Mouse (Mus musculus) stomach, embryonic 15.5 days (tissue): ENCODE data around the gene Cnn2. TPM values are rescaled to one million over a fixed set of nuclear protein-coding genes. Genes with fewer than 3 reads are reported as not detected.
A peak's percentile ranks its signal among the peaks of the same experiment; 100 is the strongest.

Experiments used
- ATAC-seq: fragments of 200-750 bp; cut with Nextera tagmentation; 2 replicates; pipeline ENCODE4 v1.8.0; 2017; ENCODE audit warnings: low read depth, moderate number of reproducible peaks, moderate TSS enrichment; ENCODE audit not compliant: insufficient read depth, low FRiP score
- H3K27ac ChIP-seq: fragments of 300-500 bp; sonication (generic); 2 replicates; pipeline ENCODE4 v1.5.1; 2015; ENCODE audit warnings: mild to moderate bottlenecking, inconsistent platforms
- H3K27me3 ChIP-seq: fragments of 300-500 bp; sonication (generic); replicated peaks from 2 replicates; pipeline ENCODE4 v1.6.1; 2015; ENCODE audit warnings: inconsistent platforms
- H3K36me3 ChIP-seq: fragments of 300-500 bp; sonication (generic); 2 replicates; pipeline ENCODE4 v1.6.1; 2015; ENCODE audit warnings: inconsistent platforms
- H3K4me1 ChIP-seq: fragments of 300-500 bp; sonication (generic); 2 replicates; pipeline ENCODE4 v1.6.1; 2015; ENCODE audit warnings: inconsistent platforms
- H3K4me2 ChIP-seq: fragments of 300-500 bp; sonication (generic); 2 replicates; pipeline ENCODE4 v1.6.1; 2015; ENCODE audit warnings: mild to moderate bottlenecking, inconsistent platforms
- H3K4me3 ChIP-seq: fragments of 300-500 bp; sonication (generic); replicated peaks from 2 replicates; pipeline ENCODE4 v1.5.1; 2015; ENCODE audit warnings: inconsistent platforms
- H3K9ac ChIP-seq: fragments of 300-500 bp; sonication (generic); 2 replicates; pipeline ENCODE4 v1.6.1; 2015; ENCODE audit warnings: inconsistent platforms
- H3K9me3 ChIP-seq: fragments of 300-500 bp; sonication (generic); 2 replicates; pipeline ENCODE4 v1.6.1; 2016; ENCODE audit warnings: inconsistent platforms
- WGBS: fragments of 180-500 bp; shearing (Covaris S2); methylation state at CpG from one replicate; pipeline ENCODE4 v1.1.7; 2015; 5-methylcytosine and 5-hydroxymethylcytosine counted together
- polyA plus RNA-seq: library from polyadenylated mRNA; unstranded; fragments of >200 nt; fragmentation: Nextera tagmentation; extraction: Ambion mirVana; gene quantifications from 2 replicates; pipeline ENCODE4 v1.2.1, GENCODE M21; 2015

The Cnn2 gene
- polyA plus RNA-seq, 1 experiment from 2014 or later = 274 TPM

DNA sequence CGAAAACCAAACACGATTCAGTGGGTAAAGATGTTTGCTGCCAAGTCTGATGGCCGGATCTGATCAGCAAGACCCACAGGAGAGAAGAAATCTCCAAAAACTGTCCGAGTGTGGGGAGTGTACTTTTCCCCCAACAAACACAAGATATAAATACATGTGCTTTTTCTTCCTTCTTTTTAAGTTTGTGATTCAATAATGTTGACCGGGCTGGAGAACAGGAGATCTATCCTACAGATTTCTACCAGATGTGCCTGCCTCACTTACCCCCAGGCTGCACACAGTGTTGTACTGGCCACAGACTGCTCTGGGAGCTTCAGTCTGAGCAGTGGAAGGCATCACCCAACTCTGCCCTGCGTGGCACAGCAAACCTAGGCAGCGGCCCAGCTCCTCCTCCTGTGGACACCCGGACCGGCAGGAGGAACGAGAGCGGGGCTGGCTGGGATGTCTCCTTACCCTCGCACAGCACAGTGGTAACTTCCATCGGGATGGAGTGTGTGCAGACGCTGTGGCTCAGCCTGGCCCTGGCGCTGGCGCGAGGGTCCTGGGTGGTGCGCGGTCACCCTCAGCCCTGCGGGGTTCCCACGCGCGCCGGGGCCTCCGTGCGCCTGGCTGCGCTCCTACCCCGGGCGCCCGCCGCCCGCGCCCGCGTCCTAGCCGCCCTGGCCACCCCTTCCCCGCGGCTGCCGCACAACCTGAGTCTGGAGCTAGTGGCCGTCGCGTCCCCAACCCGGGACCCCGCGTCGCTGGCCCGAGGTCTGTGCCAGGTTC lies 17.8 kb upstream of the Cnn2 start, which contains the start of gene Grin3b:
Grin3b (plus strand) TSS at position 301 of the 768 bp plus-strand sequence.
- Histone ChIP-seq H3K4me3 (peak within 1 kb of the TSS; percentile 42), H3K4me2 (peak within 1 kb of the TSS; percentile 76), H3K9ac (peak within 1 kb of the TSS; percentile 37; the same call in 1 of the 2 replicates), H3K27me3 (peaks cover 21% of the 10 kb centered on the region; the same call in 1 of the 2 replicates), H3K9me3 (no peaks in the 10 kb centered on the region), H3K4me1 (peaks cover 16% of the 10 kb centered on the region), H3K36me3 (peaks cover 33% of the 10 kb centered on the region), H3K27ac (no peak within 1 kb of the TSS)
- no peak for ATAC-seq
- WGBS = 6% methylated on average over 47 of the region's 47 CpGs

DNA sequence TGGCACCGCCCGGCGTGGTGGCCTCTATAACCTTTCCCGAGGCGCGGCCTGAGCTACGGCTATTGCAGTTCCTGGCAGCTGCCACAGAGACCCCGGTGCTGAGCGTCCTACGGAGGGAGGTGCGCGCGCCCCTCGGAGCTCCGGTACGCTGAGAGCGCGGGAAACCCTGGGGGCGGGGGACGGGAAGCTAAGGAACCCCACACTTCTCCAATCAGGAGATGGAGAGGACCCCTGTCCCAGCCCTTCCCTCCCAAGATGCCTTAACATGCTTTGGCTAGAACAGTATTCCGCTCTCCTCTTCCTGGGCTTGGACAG lies 17.2 kb upstream of the Cnn2 start:
- no peak for ATAC-seq
- WGBS = 2% methylated on average over 21 of the region's 21 CpGs
- peaks cover 34% of the 10 kb centered on the region for H3K36me3 ChIP-seq
- H3K9me3 ChIP-seq = no peaks in the 10 kb centered on the region
- no peak overlapping the region for H3K27ac ChIP-seq
- H3K4me2 ChIP-seq = peak overlapping the region; percentile 76
- H3K9ac ChIP-seq = peak overlapping the region; percentile 37; the same call in 1 of the 2 replicates
- peaks cover 21% of the 10 kb centered on the region; the same call in 1 of the 2 replicates for H3K27me3 ChIP-seq
- peak overlapping the region; percentile 42 for H3K4me3 ChIP-seq
- peaks cover 16% of the 10 kb centered on the region for H3K4me1 ChIP-seq

DNA sequence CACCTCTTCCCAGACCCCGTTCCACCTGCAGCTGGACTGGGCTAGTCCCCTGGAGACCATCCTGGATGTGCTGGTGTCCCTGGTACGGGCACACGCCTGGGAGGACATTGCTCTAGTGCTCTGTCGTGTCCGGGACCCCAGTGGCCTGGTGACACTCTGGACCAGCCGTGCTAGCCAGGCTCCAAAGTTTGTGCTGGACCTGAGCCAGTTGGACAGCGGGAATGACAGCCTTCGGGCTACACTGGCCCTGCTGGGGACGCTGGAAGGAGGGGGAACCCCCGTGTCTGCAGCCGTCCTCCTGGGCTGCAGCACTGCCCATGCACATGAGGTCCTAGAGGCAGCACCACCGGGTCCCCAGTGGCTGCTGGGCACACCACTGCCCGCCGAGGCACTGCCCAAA lies 15.6 kb upstream of the Cnn2 start:
- 54% methylated on average over 14 of the region's 14 CpGs for WGBS
- no peak for ATAC-seq
- H3K36me3 ChIP-seq = peaks cover 34% of the 10 kb centered on the region

DNA sequence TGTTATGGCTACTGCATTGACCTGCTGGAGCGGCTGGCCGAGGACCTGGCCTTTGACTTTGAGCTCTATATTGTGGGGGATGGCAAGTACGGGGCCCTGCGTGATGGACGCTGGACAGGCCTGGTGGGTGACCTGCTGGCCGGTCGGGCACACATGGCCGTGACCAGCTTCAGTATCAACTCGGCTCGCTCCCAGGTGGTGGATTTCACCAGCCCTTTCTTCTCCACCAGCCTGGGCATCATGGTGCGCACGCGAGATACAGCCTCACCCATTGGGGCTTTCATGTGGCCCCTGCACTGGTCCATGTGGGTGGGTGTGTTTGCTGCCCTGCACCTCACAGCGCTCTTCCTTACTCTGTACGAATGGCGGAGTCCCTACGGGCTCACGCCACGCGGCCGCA lies 14.3 kb upstream of the Cnn2 start:
- 89% methylated on average over 21 of the region's 21 CpGs for WGBS
- no peak for ATAC-seq

More for the DNA sequence above, 15.6 kb upstream of the Cnn2 start:
- peaks cover 21% of the 10 kb centered on the region; the same call in 1 of the 2 replicates for H3K27me3 ChIP-seq
- no peak overlapping the region for H3K27ac ChIP-seq
- no peak overlapping the region for H3K9ac ChIP-seq
- H3K4me3 ChIP-seq = no peak overlapping the region
- H3K4me2 ChIP-seq = no peak overlapping the region
- H3K9me3 ChIP-seq = no peaks in the 10 kb centered on the region; the same call in 1 of the 2 replicates
- H3K4me1 ChIP-seq = peaks cover 16% of the 10 kb centered on the region

DNA sequence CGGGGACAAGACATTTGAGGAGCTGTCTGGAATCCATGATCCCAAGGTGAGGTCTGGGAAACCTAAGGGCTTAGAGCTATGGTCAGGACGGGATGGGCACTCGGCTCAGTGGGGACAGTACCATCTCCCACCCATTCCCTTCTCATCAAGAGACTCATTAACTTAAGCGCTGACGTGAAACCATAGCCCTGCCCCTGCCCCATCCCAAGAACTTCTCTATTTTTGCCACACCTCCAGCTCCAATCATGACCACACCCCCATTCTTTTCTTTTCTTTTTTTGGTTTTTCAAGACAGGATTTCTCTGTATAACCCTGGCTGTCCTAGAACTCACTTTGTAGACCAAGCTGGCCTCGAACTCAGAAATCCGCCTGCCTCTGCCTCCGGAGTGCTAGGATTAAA lies 13.7 kb upstream of the Cnn2 start:
- no peak overlapping the region for H3K9ac ChIP-seq
- WGBS = 87% methylated on average over 8 of the region's 8 CpGs
- no peak overlapping the region for H3K4me3 ChIP-seq
- H3K27ac ChIP-seq = no peak overlapping the region
- no peaks in the 10 kb centered on the region; the same call in 1 of the 2 replicates for H3K9me3 ChIP-seq
- peaks cover 21% of the 10 kb centered on the region; the same call in 1 of the 2 replicates for H3K27me3 ChIP-seq
- peaks cover 44% of the 10 kb centered on the region for H3K36me3 ChIP-seq
- no peak for ATAC-seq
- peaks cover 10% of the 10 kb centered on the region for H3K4me1 ChIP-seq
- H3K4me2 ChIP-seq = no peak overlapping the region

More for the DNA sequence above, 14.3 kb upstream of the Cnn2 start:
- peaks cover 40% of the 10 kb centered on the region for H3K36me3 ChIP-seq
- H3K27ac ChIP-seq = no peak overlapping the region
- no peaks in the 10 kb centered on the region; the same call in 1 of the 2 replicates for H3K9me3 ChIP-seq
- H3K4me2 ChIP-seq = no peak overlapping the region
- peaks cover 21% of the 10 kb centered on the region; the same call in 1 of the 2 replicates for H3K27me3 ChIP-seq
- peaks cover 10% of the 10 kb centered on the region for H3K4me1 ChIP-seq
- no peak overlapping the region for H3K9ac ChIP-seq
- H3K4me3 ChIP-seq = no peak overlapping the region

DNA sequence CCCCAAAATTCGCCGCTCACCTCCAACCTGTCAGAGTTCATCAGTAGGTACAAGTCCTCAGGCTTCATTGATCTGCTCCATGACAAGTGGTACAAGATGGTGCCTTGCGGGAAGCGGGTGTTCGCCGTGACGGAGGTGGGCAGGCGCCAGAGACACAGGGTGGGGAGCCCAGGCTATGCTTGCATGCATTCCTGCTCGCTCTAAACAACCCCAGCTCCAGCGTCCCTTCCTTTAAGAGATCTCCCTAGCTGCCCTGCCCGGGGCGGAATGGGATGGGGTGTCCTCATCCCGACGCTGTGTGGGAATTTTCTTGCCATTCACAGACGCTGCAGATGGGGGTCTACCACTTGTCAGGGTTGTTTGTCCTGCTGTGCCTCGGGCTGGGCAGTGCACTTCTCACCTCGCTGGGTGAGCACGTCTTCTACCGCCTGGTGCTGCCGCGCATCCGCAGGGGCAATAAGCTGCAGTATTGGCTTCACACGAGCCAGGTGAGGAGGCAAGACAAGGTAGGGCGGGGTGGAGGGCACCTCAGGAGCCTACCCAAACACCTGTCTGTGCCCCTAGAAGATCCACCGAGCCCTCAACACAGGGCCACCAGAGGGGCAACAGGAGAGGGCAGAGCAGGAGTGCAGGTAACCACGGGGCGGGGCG lies 12.2 kb upstream of the Cnn2 start:
- Histone ChIP-seq H3K27ac (no peak overlapping the region), H3K27me3 (peaks cover 11% of the 10 kb centered on the region; the same call in 1 of the 2 replicates), H3K4me2 (no peak overlapping the region), H3K9ac (no peak overlapping the region), H3K36me3 (peaks cover 44% of the 10 kb centered on the region), H3K4me1 (peaks cover 2% of the 10 kb centered on the region; the same call in 1 of the 2 replicates), H3K9me3 (no peaks in the 10 kb centered on the region; the same call in 1 of the 2 replicates), H3K4me3 (no peak overlapping the region)
- ATAC-seq = no peak
- 85% methylated on average over 28 of the region's 28 CpGs for WGBS

DNA sequence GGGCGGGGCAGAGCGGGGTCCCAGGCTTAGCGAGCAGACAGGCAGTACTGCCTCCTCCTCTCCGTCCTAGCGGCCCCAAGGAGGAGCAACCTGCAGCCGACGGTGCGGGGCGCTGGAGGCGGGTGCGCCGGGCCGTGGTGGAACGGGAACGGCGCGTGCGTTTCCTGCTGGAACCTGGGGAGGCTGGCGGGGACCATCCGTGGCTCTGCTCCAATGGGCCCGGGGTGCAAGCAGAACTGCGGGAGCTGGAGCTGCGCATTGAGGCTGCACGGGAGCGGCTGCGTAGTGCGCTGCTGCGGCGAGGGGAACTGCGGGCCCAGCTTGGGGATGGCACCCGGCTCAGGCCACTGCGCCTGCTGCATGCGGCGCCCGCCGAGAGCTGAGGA lies 11.7 kb upstream of the Cnn2 start:
- H3K36me3 ChIP-seq = peaks cover 48% of the 10 kb centered on the region
- 75% methylated on average over 34 of the region's 36 CpGs for WGBS

DNA sequence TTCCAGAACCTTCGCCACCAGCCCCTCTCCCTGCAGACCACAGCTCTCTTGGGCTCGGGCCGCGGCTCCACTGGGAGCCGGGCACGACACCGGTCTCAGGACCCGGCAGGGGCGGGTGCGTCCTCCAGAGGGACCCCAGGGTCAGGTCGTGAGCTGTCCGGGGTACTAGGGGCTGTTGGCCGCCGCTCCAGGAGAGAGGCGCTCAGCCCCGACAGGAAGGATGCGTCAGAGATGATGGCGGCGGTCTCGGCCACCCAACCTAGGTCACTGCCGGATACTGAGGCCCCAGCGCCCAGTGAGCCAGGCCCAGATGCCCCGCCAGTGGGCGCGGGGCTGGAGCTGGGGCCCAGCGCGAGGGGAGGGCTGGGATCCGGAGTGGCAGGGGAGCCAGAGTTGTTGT lies 11.1 kb upstream of the Cnn2 start:
- WGBS = 90% methylated on average over 28 of the region's 28 CpGs

More for the DNA sequence above, 11.7 kb upstream of the Cnn2 start:
- Histone ChIP-seq H3K9ac (no peak overlapping the region), H3K4me2 (no peak overlapping the region), H3K4me3 (no peak overlapping the region), H3K27me3 (peaks cover 7% of the 10 kb centered on the region; the same call in 1 of the 2 replicates), H3K4me1 (no peaks in the 10 kb centered on the region), H3K27ac (no peak overlapping the region), H3K9me3 (no peaks in the 10 kb centered on the region; the same call in 1 of the 2 replicates)
- ATAC-seq = no peak

DNA sequence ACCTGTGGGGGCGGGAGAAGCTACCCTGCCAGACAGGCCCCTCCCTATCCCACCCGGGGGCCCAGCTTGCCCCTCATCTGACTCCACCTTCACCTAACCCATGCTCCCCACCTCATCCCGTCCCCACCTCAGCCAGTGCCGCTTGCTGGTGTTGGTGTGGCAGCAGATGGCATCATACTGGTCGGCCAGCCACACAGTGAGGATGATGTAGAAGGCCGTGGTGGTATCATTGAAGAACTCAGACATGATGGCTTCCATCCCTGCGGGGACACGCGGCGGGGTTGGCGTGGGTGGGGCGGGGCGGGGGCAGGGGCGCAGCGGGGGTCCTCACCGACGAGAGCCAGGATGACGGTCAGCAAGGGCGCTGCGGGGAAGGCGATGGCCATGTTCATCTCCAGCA lies 10.3 kb upstream of the Cnn2 start:
- no peaks in the 10 kb centered on the region; the same call in 1 of the 2 replicates for H3K27me3 ChIP-seq
- WGBS = 96% methylated on average over 21 of the region's 21 CpGs
- peaks cover 48% of the 10 kb centered on the region for H3K36me3 ChIP-seq
- H3K4me3 ChIP-seq = no peak overlapping the region
- H3K9ac ChIP-seq = no peak overlapping the region
- no peak for ATAC-seq
- no peak overlapping the region for H3K4me2 ChIP-seq
- no peak overlapping the region for H3K27ac ChIP-seq
- H3K9me3 ChIP-seq = no peaks in the 10 kb centered on the region; the same call in 1 of the 2 replicates
- peaks cover 8% of the 10 kb centered on the region for H3K4me1 ChIP-seq

More for the DNA sequence above, 11.1 kb upstream of the Cnn2 start:
- no peak overlapping the region for H3K27ac ChIP-seq
- H3K4me2 ChIP-seq = no peak overlapping the region
- H3K4me3 ChIP-seq = no peak overlapping the region
- peaks cover under 1% of the 10 kb centered on the region for H3K4me1 ChIP-seq
- peaks cover under 1% of the 10 kb centered on the region; the same call in 1 of the 2 replicates for H3K27me3 ChIP-seq
- no peak overlapping the region for H3K9ac ChIP-seq
- H3K36me3 ChIP-seq = peaks cover 48% of the 10 kb centered on the region
- no peaks in the 10 kb centered on the region; the same call in 1 of the 2 replicates for H3K9me3 ChIP-seq
- no peak for ATAC-seq

DNA sequence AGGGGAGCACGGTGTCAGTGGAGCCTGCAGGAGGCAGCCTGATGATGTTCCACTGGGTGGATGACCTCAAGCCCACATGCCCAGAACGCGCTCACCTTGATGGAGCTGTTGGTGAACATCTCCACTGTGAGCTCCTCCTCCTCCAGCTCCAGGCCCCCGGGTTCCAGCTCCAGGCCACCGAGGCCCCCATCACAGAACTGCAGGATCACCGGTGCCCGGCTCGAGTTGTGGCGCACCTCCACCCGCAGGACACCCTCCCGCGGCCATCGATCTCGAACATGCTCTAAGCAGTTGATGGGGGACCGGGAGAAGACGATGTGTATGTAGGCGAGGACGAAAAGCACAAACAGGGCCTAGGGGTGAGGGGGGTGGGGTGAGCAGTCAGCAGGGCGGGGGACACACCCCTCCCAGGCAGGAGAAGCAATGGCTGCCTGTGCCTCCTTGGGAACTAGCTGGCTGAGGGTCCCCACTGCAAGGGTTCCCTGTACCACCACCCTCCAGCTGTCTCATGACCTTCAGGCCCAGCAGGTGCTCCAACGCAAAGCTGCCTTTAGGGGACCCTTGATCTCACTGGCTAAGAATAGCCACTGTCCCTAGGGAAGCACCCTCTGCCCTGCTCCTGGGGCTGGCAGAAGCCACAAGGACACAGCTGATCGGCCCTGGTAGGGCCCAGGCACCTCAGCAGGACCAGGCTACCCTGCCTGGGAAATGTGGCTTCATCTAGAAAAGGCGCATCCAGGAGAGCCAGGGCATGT lies 8.8 kb upstream of the Cnn2 start:
- Histone ChIP-seq H3K36me3 (peaks cover 45% of the 10 kb centered on the region), H3K4me3 (no peak overlapping the region), H3K9me3 (no peaks in the 10 kb centered on the region; the same call in 1 of the 2 replicates), H3K27ac (no peak overlapping the region), H3K9ac (no peak overlapping the region), H3K4me1 (peaks cover 14% of the 10 kb centered on the region), H3K4me2 (no peak overlapping the region), H3K27me3 (no peaks in the 10 kb centered on the region)
- no peak for ATAC-seq
- 94% methylated on average over 22 of the region's 22 CpGs for WGBS

DNA sequence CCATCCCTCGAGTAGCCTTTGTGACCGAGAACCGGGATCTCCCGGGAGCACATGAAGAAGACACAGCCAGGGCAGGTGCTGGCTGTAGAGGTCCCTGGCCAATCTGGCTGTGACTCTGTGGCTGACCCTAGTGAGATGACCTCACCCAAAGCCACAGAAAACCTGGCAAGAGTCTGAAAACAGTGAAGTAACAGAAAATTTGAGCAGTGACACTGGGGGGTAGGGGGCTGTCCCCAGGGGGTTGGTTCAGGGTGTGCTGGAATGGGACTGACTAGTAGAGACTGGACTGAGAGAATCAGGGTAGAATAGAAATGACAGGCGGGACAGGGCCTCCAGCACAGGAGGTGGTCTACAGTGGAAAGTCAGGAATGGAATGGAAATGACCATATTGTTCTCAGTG lies 5.2 kb upstream of the Cnn2 start:
- Histone ChIP-seq H3K27ac (peak overlapping the region; percentile 99; the same call in 1 of the 2 replicates), H3K9me3 (no peaks in the 10 kb centered on the region), H3K4me2 (peak overlapping the region; percentile 85), H3K9ac (peak overlapping the region; percentile 84), H3K4me3 (peak overlapping the region; percentile 73), H3K27me3 (no peaks in the 10 kb centered on the region), H3K36me3 (peaks cover 17% of the 10 kb centered on the region), H3K4me1 (peaks cover 39% of the 10 kb centered on the region)
- 77% methylated on average over 5 of the region's 5 CpGs for WGBS
- no peak for ATAC-seq
